8 mouse cellular contexts compared by ENCODE assay signal in the genomic region with DNA sequence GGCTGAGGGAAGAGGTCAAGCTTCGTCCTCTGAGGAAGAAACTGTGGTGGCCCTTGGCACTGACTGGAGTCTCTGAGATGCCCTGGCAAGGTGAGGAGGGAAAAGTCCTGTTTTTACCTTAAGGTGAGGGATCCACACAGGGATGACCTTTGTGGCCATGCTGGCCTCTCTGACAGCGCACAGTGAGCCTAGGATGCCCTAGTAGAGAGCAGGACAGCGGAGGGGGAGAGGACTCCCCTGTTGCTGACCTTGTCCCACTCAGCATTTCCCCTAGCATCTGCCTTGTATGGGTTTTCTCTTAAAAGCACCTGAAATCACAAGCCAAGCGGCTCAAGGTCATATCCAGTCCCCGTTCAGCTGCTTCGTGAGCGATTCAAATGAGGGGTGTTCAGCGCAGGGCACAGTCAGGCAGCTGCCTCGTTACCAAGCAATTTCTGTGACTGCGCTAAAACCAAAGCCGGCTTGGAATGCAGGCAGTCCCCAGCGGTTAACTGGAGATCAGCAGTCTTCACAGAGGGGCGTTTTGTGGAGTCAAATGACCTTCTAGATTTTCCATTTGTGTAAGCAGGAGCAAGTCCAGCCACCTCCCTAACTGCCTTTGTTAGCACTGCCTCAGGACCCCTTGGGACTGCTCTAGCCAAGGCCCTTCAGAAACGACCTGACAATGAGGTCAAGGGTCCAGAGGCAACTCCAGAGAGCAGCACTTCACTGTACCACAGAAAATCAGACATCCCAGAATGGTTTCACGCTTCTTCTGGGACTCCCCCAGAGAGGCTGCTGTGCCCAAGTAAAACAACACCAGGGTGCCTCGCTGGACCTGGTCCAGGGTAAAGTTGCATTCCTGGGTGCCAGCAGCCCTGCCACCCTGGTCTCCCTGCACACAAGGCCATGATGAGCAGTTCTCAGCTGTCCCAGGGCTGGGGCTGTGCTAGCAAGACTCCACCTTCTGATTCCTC. TPM values are rescaled to one million over a fixed set of nuclear protein-coding genes. Genes with fewer than 3 reads are reported as not detected.
DNase-seq lines count a peak whose midpoint lies in the region; ATAC-seq and TF ChIP-seq lines count a peak whose summit lies in the region.

No protein-coding gene starts in this region.

- 37% methylated on average over 16 of the region's 16 CpGs for WGBS in lung, postnatal 0 days
- WGBS in embryonic facial prominence, embryonic 12.5 days: 18% methylated on average over 16 of the region's 16 CpGs
- 23% methylated on average over 16 of the region's 16 CpGs for WGBS in midbrain, postnatal 0 days

- H3K4me3 ChIP-seq in lung, postnatal 0 days (ENCODE audit: low read depth, low read length): no peak overlapping the region
- H3K4me3 ChIP-seq in embryonic facial prominence, embryonic 12.5 days: no peak overlapping the region
- no peak overlapping the region for H3K4me3 ChIP-seq in midbrain, postnatal 0 days (ENCODE audit: low read depth, low read length)

- peak; percentile 56 for DNase-seq in lung, postnatal 0 days (ENCODE audit: low spot score)
- DNase-seq in lung, adult 18-20 months: no peak
- DNase-seq in kidney, adult 11 months: peak; percentile 78
- DNase-seq in midbrain, postnatal 0 days (ENCODE audit: low spot score): peak; percentile 71
- DNase-seq in left cerebral cortex, postnatal 36 days (ENCODE audit: low spot score in 2 of 2): no peak

- H3K9me3 ChIP-seq in lung, postnatal 0 days (ENCODE audit: low read length): no peaks in the 10 kb centered on the region
- H3K9me3 ChIP-seq in embryonic facial prominence, embryonic 12.5 days: no peaks in the 10 kb centered on the region
- no peaks in the 10 kb centered on the region for H3K9me3 ChIP-seq in midbrain, postnatal 0 days (ENCODE audit: low read length)

- intact Hi-C loops in left cerebral cortex, postnatal 36 days (cut with DNase I): no loop called here

- H3K4me2 ChIP-seq in lung, postnatal 0 days (replicated peaks; ENCODE audit: low read depth, low read length): no peak overlapping the region
- H3K4me2 ChIP-seq in embryonic facial prominence, embryonic 12.5 days (replicated peaks): peak overlapping the region; percentile 8; the same call in 1 of the 2 replicates
- peak overlapping the region; percentile 7 for H3K4me2 ChIP-seq in midbrain, postnatal 0 days (ENCODE audit: low read depth, low read length, poor library complexity, severe bottlenecking)

- TF ChIP-seq EP300 in lung, postnatal 0 days (IDR thresholded peaks at IDR 0.05): no peak

- H3K36me3 ChIP-seq in lung, postnatal 0 days (ENCODE audit: insufficient read depth, low read length): no peaks in the 10 kb centered on the region
- no peaks in the 10 kb centered on the region for H3K36me3 ChIP-seq in embryonic facial prominence, embryonic 12.5 days
- H3K36me3 ChIP-seq in midbrain, postnatal 0 days (ENCODE audit: insufficient read depth, low read length): no peaks in the 10 kb centered on the region

- no peaks in the 10 kb centered on the region for H3K27me3 ChIP-seq in lung, postnatal 0 days (replicated peaks; ENCODE audit: insufficient read depth, low read length)
- H3K27me3 ChIP-seq in embryonic facial prominence, embryonic 12.5 days: no peaks in the 10 kb centered on the region
- H3K27me3 ChIP-seq in midbrain, postnatal 0 days (ENCODE audit: insufficient read depth, low read length): no peaks in the 10 kb centered on the region

- H3K27ac ChIP-seq in lung, postnatal 0 days (ENCODE audit: low read length): no peak overlapping the region
- H3K27ac ChIP-seq in embryonic facial prominence, embryonic 12.5 days: peak overlapping the region; percentile 51; the same call in 1 of the 2 replicates
- H3K27ac ChIP-seq in midbrain, postnatal 0 days (ENCODE audit: low read depth, low read length): 0 out of 2 replicates have a peak overlapping the region, but pooled peaks have one; percentile 43

- H3K4me1 ChIP-seq in lung, postnatal 0 days (ENCODE audit: insufficient read depth, low read depth, low read length): peaks cover 11% of the 10 kb centered on the region; the same call in 1 of the 2 replicates
- peaks cover 47% of the 10 kb centered on the region for H3K4me1 ChIP-seq in embryonic facial prominence, embryonic 12.5 days
- H3K4me1 ChIP-seq in midbrain, postnatal 0 days (ENCODE audit: insufficient read depth, low read length): peaks cover 2% of the 10 kb centered on the region; the same call in 1 of the 2 replicates

- H3K9ac ChIP-seq in lung, postnatal 0 days (replicated peaks; ENCODE audit: low read depth): no peak overlapping the region
- H3K9ac ChIP-seq in embryonic facial prominence, embryonic 12.5 days: no peak overlapping the region
- no peak overlapping the region for H3K9ac ChIP-seq in midbrain, postnatal 0 days (replicated peaks; ENCODE audit: low read length, poor library complexity, severe bottlenecking)

- TF ChIP-seq CTCF in lung, postnatal 0 days (IDR thresholded peaks at IDR 0.05): peak; percentile 48
- TF ChIP-seq CTCF in midbrain, postnatal 0 days (IDR thresholded peaks at IDR 0.05): peak; percentile 65

- no peak for ATAC-seq in lung, postnatal 0 days
- peak; percentile 37; the same call in 1 of the 2 replicates for ATAC-seq in embryonic facial prominence, embryonic 12.5 days (ENCODE audit: insufficient number of reproducible peaks, insufficient read depth, low FRiP score, low TSS enrichment)
- peak; percentile 48; the same call in 1 of the 2 replicates for ATAC-seq in midbrain, postnatal 0 days (ENCODE audit: low FRiP score)
- no peak for ATAC-seq in erythroblast, adult 5-6 weeks (replicated peaks; ENCODE audit: low FRiP score, poor library complexity, severe bottlenecking)
- ATAC-seq in CD4-positive, CD25-positive, alpha-beta regulatory T cell, adult 4 months: no peak

RNA-seq across cellular contexts. Expression of gene Psen2, which starts 20.9 kb away (rescaled TPM):
- polyA plus RNA-seq in lung, postnatal 0 days (2015; fragmentation: Nextera tagmentation; extraction: Ambion mirVana): 25.1 and 26.4 TPM in 2 replicates
- 10.4 and 10.7 TPM in 2 replicates for polyA plus RNA-seq in embryonic facial prominence, embryonic 12.5 days (2016; fragmentation: Nextera tagmentation; extraction: Ambion mirVana)
- 30.6 and 32.1 TPM in 2 replicates for total RNA-seq in midbrain, postnatal 0 days (2014; rRNA removed)
- polyA plus RNA-seq in midbrain, postnatal 0 days (2015; fragmentation: Nextera tagmentation; extraction: Ambion mirVana): 22.0 and 24.5 TPM in 2 replicates
- 7.5 and 7.9 TPM in 2 replicates for total RNA-seq in erythroblast, adult 5-6 weeks (2015; ENCODE audit: low replicate concordance)
- total RNA-seq in erythroblast, adult 5-6 weeks (2017; ENCODE audit: low replicate concordance): 7.2 and 7.4 TPM in 2 replicates
- 10 to 100 TPM; 19.3 to 20.0 TPM for total RNA-seq in left cerebral cortex, postnatal 36 days (2021)
- polyA plus RNA-seq in CD4-positive, CD25-positive, alpha-beta regulatory T cell, adult 4 months (2017; shearing (Covaris generic)): 100 to 1,000 TPM; 130 to 142 TPM

RNA-seq across cellular contexts. Expression of gene Itpkb, which starts 46.2 kb away (rescaled TPM):
- polyA plus RNA-seq in lung, postnatal 0 days (2015; fragmentation: Nextera tagmentation; extraction: Ambion mirVana): 8.4 and 11.9 TPM in 2 replicates
- polyA plus RNA-seq in embryonic facial prominence, embryonic 12.5 days (2016; fragmentation: Nextera tagmentation; extraction: Ambion mirVana): 12.8 and 13.3 TPM in 2 replicates
- total RNA-seq in midbrain, postnatal 0 days (2014; rRNA removed): 12.2 and 13.9 TPM in 2 replicates
- polyA plus RNA-seq in midbrain, postnatal 0 days (2015; fragmentation: Nextera tagmentation; extraction: Ambion mirVana): 2.0 and 2.2 TPM in 2 replicates
- 2.3 and 4.0 TPM in 2 replicates for total RNA-seq in erythroblast, adult 5-6 weeks (2015; ENCODE audit: low replicate concordance)
- total RNA-seq in erythroblast, adult 5-6 weeks (2017; ENCODE audit: low replicate concordance): 2.4 and 3.2 TPM in 2 replicates
- 10 to 100 TPM; 13.4 to 19.0 TPM for total RNA-seq in left cerebral cortex, postnatal 36 days (2021)
- polyA plus RNA-seq in CD4-positive, CD25-positive, alpha-beta regulatory T cell, adult 4 months (2017; shearing (Covaris generic)): 10 to 100 TPM; 54.6 to 56.7 TPM

Comparison
In these comparisons a context has a peak if more than half of its experiments do, and no peak if none do; other contexts are left out.
1. DNase-seq: peak in lung, postnatal 0 days (single experiment), kidney, adult 11 months (single experiment) and midbrain, postnatal 0 days (single experiment); none in lung, adult 18-20 months (0 of 2) and left cerebral cortex, postnatal 36 days (0 of 2).
2. ATAC-seq: peak in embryonic facial prominence, embryonic 12.5 days (single experiment) and midbrain, postnatal 0 days (single experiment); none in lung, postnatal 0 days (single experiment), erythroblast, adult 5-6 weeks (single experiment) and CD4-positive, CD25-positive, alpha-beta regulatory T cell, adult 4 months (single experiment).